Mouse (Mus musculus): ENCODE data around the gene Carm1. TPM values are rescaled to one million over a fixed set of nuclear protein-coding genes. Genes with fewer than 3 reads are reported as not detected.
"Not testable (repeated sequence)": the region's sequence is repeated elsewhere in the genome, so short reads cannot be mapped to it uniquely, and the experiment has no call there.

Carm1 gene
- polyA plus RNA-seq, 1 experiment from 2014 or later, result 81.4 TPM

DNA sequence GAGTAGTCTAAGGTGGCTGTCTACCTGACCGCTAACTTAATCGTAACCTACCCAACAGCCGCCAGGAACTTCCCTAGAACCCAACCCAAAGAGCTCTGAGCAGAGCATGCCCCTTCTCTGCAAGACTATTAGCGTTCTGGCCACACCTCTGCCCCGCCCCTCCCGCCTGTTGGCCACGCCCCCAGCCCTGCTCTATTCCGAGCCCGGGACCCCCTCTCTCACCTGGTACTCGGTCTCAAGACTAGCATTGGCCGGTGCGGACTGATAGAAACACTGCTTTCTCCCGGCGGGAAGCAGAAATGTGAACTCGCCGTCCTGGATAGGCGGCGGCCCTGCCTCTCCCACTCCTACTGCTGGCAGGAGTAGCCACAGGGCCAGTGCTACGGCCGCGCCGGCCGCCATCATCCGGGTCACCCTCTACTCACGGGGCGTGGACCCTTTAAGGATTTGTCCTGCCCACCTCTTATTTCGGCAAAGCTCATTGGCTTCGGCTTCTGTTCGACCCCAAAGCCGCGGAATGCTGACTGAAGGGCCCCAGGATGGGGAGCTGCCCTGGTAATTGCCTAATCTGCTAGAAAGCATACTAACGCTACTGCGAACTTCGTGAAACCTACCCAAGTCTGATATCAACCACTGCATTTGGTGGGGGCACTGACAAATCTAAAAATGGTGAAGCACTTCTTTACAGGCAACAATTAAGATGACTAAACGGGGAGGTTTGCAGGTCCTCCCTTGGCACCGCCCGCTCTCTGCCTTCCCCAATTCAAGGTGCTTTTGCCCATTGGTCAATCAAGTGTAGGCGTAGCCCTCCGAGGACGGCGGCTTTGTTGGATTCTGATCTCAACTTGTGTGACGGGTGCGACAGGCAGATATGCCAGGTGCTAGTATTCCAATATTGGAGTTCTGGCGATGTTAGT is 36.7 kb upstream of the Carm1 start, which contains the start of gene Tmed1:
TSS of gene Tmed1 (minus strand) at position 481 of the 917 bp plus-strand sequence.
- H3K9me3 ChIP-seq (ENCODE audit: control insufficient read depth, low read length), result no peaks in the 10 kb centered on the region
- H3K4me1 ChIP-seq (ENCODE audit: control insufficient read depth, insufficient read depth, low read length), result no peaks in the 10 kb centered on the region
- peak within 1 kb of the TSS; percentile 38 for H3K4me2 ChIP-seq (ENCODE audit: low read depth)
- ATAC-seq (ENCODE audit: insufficient read depth, low FRiP score, low TSS enrichment) (peak; percentile 96), DNase-seq (ENCODE audit: low spot score) (peak; percentile 94)
- peaks cover 14% of the 10 kb centered on the region for H3K36me3 ChIP-seq (ENCODE audit: control insufficient read depth, insufficient read depth, low read length)
- H3K27me3 ChIP-seq (ENCODE audit: control insufficient read depth, insufficient read depth, low read length), result no peaks in the 10 kb centered on the region
- peak within 1 kb of the TSS; percentile 63 for H3K4me3 ChIP-seq (ENCODE audit: low read depth, low read length)
- peak within 1 kb of the TSS; percentile 72 for H3K9ac ChIP-seq (ENCODE audit: low read length)
- under 1% methylated on average over 44 of the region's 44 CpGs for WGBS
- peak within 1 kb of the TSS; percentile 77 for H3K27ac ChIP-seq (ENCODE audit: low read depth, low read length)

DNA sequence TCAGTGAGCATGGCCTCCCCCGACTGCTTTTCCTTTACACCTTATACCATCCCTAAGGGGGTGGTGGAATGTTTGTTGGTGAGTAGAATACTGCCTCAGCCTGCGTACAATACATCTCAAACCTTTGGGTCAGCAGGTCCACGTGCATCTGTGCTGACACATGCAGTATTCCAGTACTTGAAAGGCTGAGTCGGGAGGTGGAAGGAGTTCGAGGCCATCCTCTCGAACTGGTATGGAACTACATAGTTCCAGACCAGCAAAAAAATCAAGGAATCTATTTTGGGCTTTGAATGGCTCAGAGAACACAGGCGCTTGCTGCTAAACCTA is 36.0 kb upstream of the Carm1 start:
- peak overlapping the region; percentile 38 for H3K4me2 ChIP-seq (ENCODE audit: low read depth)
- H3K27ac ChIP-seq (ENCODE audit: low read depth, low read length), result no peak overlapping the region
- peak overlapping the region; percentile 63 for H3K4me3 ChIP-seq (ENCODE audit: low read depth, low read length)
- no peaks in the 10 kb centered on the region for H3K27me3 ChIP-seq (ENCODE audit: control insufficient read depth, insufficient read depth, low read length)
- H3K36me3 ChIP-seq (ENCODE audit: control insufficient read depth, insufficient read depth, low read length), result peaks cover 9% of the 10 kb centered on the region
- peak overlapping the region; percentile 72 for H3K9ac ChIP-seq (ENCODE audit: low read length)
- H3K4me1 ChIP-seq (ENCODE audit: control insufficient read depth, insufficient read depth, low read length), result no peaks in the 10 kb centered on the region
- 10% methylated on average over 7 of the region's 7 CpGs for WGBS
- DNase-seq (ENCODE audit: low spot score) (no peak), ATAC-seq (ENCODE audit: insufficient read depth, low FRiP score, low TSS enrichment) (no peak)
- no peaks in the 10 kb centered on the region for H3K9me3 ChIP-seq (ENCODE audit: control insufficient read depth, low read length)

DNA sequence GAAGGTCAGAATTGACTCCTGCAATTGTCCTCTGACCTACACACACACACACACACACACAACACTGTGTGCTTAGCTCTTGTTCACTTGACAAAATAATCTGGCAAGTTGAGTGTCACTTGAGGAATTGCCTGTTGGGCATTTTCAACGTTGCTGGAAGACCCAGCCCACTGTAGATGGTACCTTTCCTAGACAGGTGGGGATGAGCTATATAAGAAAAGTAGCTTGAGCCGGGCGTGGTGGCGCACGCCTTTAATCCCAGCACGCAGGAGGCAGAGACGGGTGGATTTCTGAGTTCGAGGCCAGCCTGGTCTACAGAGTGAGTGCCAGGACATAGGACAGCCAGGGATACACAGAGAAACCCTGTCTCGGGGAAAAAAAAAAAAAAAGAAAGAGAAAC is 35.6 kb upstream of the Carm1 start:
- Histone ChIP-seq H3K27me3 (ENCODE audit: control insufficient read depth, insufficient read depth, low read length) (no peaks in the 10 kb centered on the region), H3K4me3 (ENCODE audit: low read depth, low read length) (peak overlapping the region; percentile 63), H3K9ac (ENCODE audit: low read length) (peak overlapping the region; percentile 72; the same call in 1 of the 2 replicates), H3K4me2 (ENCODE audit: low read depth) (peak overlapping the region; percentile 38), H3K27ac (ENCODE audit: low read depth, low read length) (no peak overlapping the region), H3K9me3 (ENCODE audit: control insufficient read depth, low read length) (no peaks in the 10 kb centered on the region), H3K36me3 (ENCODE audit: control insufficient read depth, insufficient read depth, low read length) (peaks cover 9% of the 10 kb centered on the region), H3K4me1 (ENCODE audit: control insufficient read depth, insufficient read depth, low read length) (no peaks in the 10 kb centered on the region)
- 86% methylated on average over 9 of the region's 9 CpGs for WGBS
- DNase-seq (ENCODE audit: low spot score) (no peak), ATAC-seq (ENCODE audit: insufficient read depth, low FRiP score, low TSS enrichment) (no peak)

DNA sequence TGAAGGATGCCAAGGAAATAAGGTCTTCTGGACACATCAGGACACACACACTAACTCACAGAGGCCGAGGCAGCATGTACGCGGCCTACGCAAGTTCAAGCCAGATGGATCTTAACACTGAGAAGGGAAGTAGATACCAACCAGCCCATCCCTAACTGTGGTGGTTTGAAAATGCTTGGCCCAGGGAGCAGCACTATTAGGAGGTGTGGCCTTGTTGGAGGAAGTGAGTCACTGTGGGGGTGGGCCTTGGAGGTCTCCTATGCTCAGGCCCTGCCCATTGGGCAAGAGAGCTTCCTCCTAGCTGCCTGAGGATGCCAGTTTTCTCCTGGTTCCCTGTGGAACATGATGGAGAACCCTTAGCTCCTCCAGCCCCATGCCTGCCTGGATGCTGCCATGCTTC is 33.2 kb upstream of the Carm1 start:
- Histone ChIP-seq H3K36me3 (ENCODE audit: control insufficient read depth, insufficient read depth, low read length) (no peaks in the 10 kb centered on the region; the same call in 1 of the 2 replicates), H3K27me3 (ENCODE audit: control insufficient read depth, insufficient read depth, low read length) (no peaks in the 10 kb centered on the region), H3K4me3 (ENCODE audit: low read depth, low read length) (no peak overlapping the region), H3K9me3 (ENCODE audit: control insufficient read depth, low read length) (no peaks in the 10 kb centered on the region), H3K4me1 (ENCODE audit: control insufficient read depth, insufficient read depth, low read length) (no peaks in the 10 kb centered on the region), H3K9ac (ENCODE audit: low read length) (no peak overlapping the region), H3K27ac (ENCODE audit: low read depth, low read length) (no peak overlapping the region), H3K4me2 (ENCODE audit: low read depth) (no peak overlapping the region)
- ATAC-seq (ENCODE audit: insufficient read depth, low FRiP score, low TSS enrichment) (no peak), DNase-seq (ENCODE audit: low spot score) (no peak)
- 91% methylated on average over 4 of the region's 4 CpGs for WGBS

DNA sequence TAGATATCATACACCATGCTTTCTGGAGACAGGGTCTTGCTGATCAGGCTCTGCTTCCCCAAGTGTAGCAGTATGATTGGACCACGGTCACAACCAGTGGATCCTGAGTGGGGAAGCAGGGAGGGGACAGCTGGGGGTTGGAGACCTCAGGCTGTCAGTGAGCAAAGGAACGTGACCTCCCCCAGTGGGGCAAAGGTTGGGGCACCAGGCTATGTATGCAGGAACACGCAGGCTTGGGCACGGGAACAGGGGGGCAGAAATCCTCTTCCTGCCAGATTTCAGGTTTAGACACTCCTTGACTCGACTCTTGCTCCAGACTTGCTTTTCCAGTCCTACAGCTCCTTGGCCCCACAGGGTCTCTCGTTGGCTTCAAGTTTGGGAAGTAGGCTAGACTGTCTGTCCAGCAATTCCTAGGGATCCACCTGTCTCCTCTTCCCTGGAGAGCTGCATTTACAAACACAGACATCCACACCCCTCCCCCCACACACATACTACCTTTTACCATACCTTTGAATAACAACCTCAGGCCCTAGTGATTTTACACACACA is 28.7 kb upstream of the Carm1 start:
- no peaks in the 10 kb centered on the region for H3K36me3 ChIP-seq (ENCODE audit: control insufficient read depth, insufficient read depth, low read length)
- no peak overlapping the region for H3K27ac ChIP-seq (ENCODE audit: low read depth, low read length)
- no peaks in the 10 kb centered on the region for H3K27me3 ChIP-seq (ENCODE audit: control insufficient read depth, insufficient read depth, low read length)
- DNase-seq (ENCODE audit: low spot score), result no peak
- H3K4me2 ChIP-seq (ENCODE audit: low read depth), result no peak overlapping the region
- no peak overlapping the region for H3K9ac ChIP-seq (ENCODE audit: low read length)
- no peaks in the 10 kb centered on the region for H3K4me1 ChIP-seq (ENCODE audit: control insufficient read depth, insufficient read depth, low read length)
- no peaks in the 10 kb centered on the region for H3K9me3 ChIP-seq (ENCODE audit: control insufficient read depth, low read length)
- no peak overlapping the region for H3K4me3 ChIP-seq (ENCODE audit: low read depth, low read length)
- no peak for ATAC-seq (ENCODE audit: insufficient read depth, low FRiP score, low TSS enrichment)
- 89% methylated on average over 6 of the region's 6 CpGs for WGBS

DNA sequence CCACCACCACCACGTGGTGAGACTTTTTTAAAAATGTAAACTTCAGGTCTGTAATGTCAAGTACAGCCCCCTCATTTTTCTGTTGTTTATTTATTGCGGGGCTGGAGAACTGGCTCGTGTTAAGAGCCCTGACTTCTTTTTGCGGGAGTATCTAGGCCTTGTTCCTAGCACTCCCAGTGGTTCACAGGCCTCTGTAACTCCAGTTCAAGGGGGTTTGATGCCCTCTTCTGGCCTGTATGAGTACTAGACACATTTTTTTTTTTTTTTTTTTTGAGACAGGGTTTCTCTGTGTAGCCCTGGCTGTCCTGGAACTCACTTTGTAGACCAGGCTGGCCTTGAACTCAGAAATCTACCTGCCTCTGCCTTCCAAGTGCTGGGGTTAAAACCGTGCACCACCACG is 28.0 kb upstream of the Carm1 start:
- H3K36me3 ChIP-seq (ENCODE audit: control insufficient read depth, insufficient read depth, low read length); DNase-seq (ENCODE audit: low spot score); ATAC-seq (ENCODE audit: insufficient read depth, low FRiP score, low TSS enrichment); H3K27me3 ChIP-seq (ENCODE audit: control insufficient read depth, insufficient read depth, low read length); H3K9me3 ChIP-seq (ENCODE audit: control insufficient read depth, low read length); H3K9ac ChIP-seq (ENCODE audit: low read length); H3K27ac ChIP-seq (ENCODE audit: low read depth, low read length); H3K4me1 ChIP-seq (ENCODE audit: control insufficient read depth, insufficient read depth, low read length); H3K4me2 ChIP-seq (ENCODE audit: low read depth); H3K4me3 ChIP-seq (ENCODE audit: low read depth, low read length): not testable (repeated sequence)
- WGBS, result 78% methylated on average over 6 of the region's 6 CpGs

DNA sequence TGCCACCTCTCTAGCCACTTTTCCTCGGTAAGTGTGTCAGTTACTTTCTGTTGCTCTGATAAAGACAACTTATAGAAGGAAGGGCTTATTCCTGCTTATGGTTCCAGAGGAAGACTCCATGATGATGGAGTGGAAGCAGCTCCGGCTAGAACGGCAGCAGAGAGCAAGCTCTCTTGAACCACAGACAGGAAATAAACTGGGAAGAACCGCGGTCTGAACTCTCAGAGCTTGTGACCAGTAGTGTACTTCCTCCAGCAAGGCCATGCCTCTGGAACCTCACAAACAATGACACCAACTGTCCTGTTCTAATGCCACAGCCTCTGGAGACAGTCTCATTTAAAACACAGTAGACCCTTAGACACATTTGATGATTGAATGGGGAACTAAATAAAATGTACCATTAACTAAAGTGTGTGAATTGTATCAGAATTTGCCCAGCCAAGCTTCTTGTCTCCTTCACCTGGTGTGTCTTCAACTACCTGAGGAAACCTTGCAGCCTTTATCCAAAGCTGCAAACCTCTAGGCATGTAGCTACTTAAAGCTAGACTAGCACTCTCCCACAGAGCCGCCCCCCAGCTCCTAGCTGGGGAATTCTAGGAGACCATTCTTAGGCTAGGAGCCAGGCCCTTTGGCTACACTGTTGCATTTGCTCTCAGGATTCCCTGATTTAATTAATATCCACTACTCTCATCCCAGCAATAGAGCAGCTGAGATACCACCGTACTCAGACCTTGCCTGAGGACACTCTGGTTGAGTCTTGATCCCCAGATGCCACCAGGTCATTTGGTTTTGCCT is 21.4 kb upstream of the Carm1 start:
- Histone ChIP-seq H3K4me2 (ENCODE audit: low read depth) (no peak overlapping the region), H3K4me1 (ENCODE audit: control insufficient read depth, insufficient read depth, low read length) (no peaks in the 10 kb centered on the region), H3K27ac (ENCODE audit: low read depth, low read length) (no peak overlapping the region), H3K27me3 (ENCODE audit: control insufficient read depth, insufficient read depth, low read length) (no peaks in the 10 kb centered on the region), H3K36me3 (ENCODE audit: control insufficient read depth, insufficient read depth, low read length) (no peaks in the 10 kb centered on the region; the same call in 1 of the 2 replicates), H3K9ac (ENCODE audit: low read length) (no peak overlapping the region), H3K9me3 (ENCODE audit: control insufficient read depth, low read length) (no peaks in the 10 kb centered on the region), H3K4me3 (ENCODE audit: low read depth, low read length) (no peak overlapping the region)
- ATAC-seq (ENCODE audit: insufficient read depth, low FRiP score, low TSS enrichment) (no peak), DNase-seq (ENCODE audit: low spot score) (no peak)
- WGBS, result 83% methylated on average over 7 of the region's 7 CpGs

DNA sequence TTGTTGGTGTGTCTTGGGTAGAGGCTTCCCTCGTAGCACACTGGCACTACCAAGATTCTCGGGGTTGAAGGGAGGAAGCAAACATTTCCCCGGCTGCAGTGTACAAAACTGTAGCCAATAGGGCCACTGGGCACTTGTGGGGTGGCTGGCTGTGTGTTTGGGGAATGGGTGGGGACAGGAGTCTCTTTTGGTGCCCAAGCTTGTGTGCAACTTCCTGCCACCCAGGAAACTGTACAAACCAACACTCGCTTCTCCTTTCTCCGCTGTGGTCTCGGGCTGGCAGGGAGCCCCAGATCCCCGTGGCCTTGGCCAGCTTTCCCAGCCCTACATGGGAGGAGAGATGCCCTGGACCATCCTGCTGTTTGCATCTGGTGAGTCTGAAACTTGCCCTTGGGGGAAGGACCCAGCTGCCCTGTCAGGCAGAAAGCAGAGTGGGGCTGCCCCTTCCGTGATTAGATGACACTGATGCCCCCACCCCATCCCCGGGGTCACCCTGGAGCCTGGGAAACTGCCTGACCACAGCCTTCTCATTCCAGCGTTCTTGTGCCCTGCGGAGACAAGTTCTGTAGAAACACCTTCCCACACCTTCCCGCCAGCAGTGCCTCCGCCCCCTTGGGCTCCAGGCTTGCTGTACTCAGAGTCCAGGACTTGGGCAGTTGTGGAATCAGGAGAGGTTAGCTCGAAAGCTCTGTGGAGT is 20.6 kb upstream of the Carm1 start, which contains the start of gene AB124611:
TSS of gene AB124611 (plus strand) at position 240 of the 697 bp plus-strand sequence.
- Histone ChIP-seq H3K27me3 (ENCODE audit: control insufficient read depth, insufficient read depth, low read length) (no peaks in the 10 kb centered on the region), H3K4me2 (ENCODE audit: low read depth) (no peak within 1 kb of the TSS), H3K27ac (ENCODE audit: low read depth, low read length) (no peak within 1 kb of the TSS), H3K4me3 (ENCODE audit: low read depth, low read length) (no peak within 1 kb of the TSS), H3K4me1 (ENCODE audit: control insufficient read depth, insufficient read depth, low read length) (no peaks in the 10 kb centered on the region), H3K9ac (ENCODE audit: low read length) (no peak within 1 kb of the TSS), H3K9me3 (ENCODE audit: control insufficient read depth, low read length) (no peaks in the 10 kb centered on the region), H3K36me3 (ENCODE audit: control insufficient read depth, insufficient read depth, low read length) (no peaks in the 10 kb centered on the region; the same call in 1 of the 2 replicates)
- ATAC-seq (ENCODE audit: insufficient read depth, low FRiP score, low TSS enrichment) (no peak), DNase-seq (ENCODE audit: low spot score) (no peak)
- WGBS, result 75% methylated on average over 14 of the region's 14 CpGs

Data from neural tube, embryonic 11.5 days (tissue).